Mouse (Mus musculus) midbrain, embryonic 10.5 days (tissue): ENCODE data around the gene Sall2. TPM values are rescaled to one million over a fixed set of nuclear protein-coding genes. Genes with fewer than 3 reads are reported as not detected.
"Not testable (repeated sequence)": the region's sequence is repeated elsewhere in the genome, so short reads cannot be mapped to it uniquely, and the experiment has no call there.

Source experiments
- DNase-seq: peaks from one replicate; pipeline ENCODE4 v3.0.0-alpha.2; 2017; ENCODE audit warnings: low spot score
- H3K27ac ChIP-seq: fragments of 300-500 bp; sonication (generic); replicated peaks from 2 replicates; pipeline ENCODE4 v1.5.1; 2016; ENCODE audit warnings: mild to moderate bottlenecking
- H3K27me3 ChIP-seq: fragments of 300-500 bp; sonication (generic); 2 replicates; pipeline ENCODE4 v1.6.1; 2016; ENCODE audit warnings: low read depth, mild to moderate bottlenecking; ENCODE audit not compliant: poor library complexity, severe bottlenecking
- H3K36me3 ChIP-seq: fragments of 300-500 bp; sonication (generic); 2 replicates; pipeline ENCODE4 v1.6.1; 2016; ENCODE audit warnings: mild to moderate bottlenecking, moderate library complexity
- H3K4me1 ChIP-seq: fragments of 300-500 bp; sonication (generic); 2 replicates; pipeline ENCODE4 v1.6.1; 2016
- H3K4me3 ChIP-seq: fragments of 300-500 bp; sonication (generic); 2 replicates; pipeline ENCODE4 v1.5.1; 2016; ENCODE audit warnings: mild to moderate bottlenecking, moderate library complexity
- H3K9me3 ChIP-seq: fragments of 300-500 bp; sonication (generic); replicated peaks from 2 replicates; pipeline ENCODE4 v1.6.1; 2016; ENCODE audit warnings: mild to moderate bottlenecking
- WGBS: fragments of 180-500 bp; shearing (Covaris S2); methylation state at CpG from one replicate; pipeline ENCODE4 v1.1.7; 2016; 5-methylcytosine and 5-hydroxymethylcytosine counted together
- polyA plus RNA-seq: library from polyadenylated mRNA; unstranded; fragments of >200 nt; fragmentation: Nextera tagmentation; extraction: Ambion mirVana; gene quantifications from 2 replicates; pipeline ENCODE4 v1.2.1, GENCODE M21; 2016

Gene Sall2
- polyA plus RNA-seq, 1 experiment from 2014 or later, result 82.4 TPM

DNA sequence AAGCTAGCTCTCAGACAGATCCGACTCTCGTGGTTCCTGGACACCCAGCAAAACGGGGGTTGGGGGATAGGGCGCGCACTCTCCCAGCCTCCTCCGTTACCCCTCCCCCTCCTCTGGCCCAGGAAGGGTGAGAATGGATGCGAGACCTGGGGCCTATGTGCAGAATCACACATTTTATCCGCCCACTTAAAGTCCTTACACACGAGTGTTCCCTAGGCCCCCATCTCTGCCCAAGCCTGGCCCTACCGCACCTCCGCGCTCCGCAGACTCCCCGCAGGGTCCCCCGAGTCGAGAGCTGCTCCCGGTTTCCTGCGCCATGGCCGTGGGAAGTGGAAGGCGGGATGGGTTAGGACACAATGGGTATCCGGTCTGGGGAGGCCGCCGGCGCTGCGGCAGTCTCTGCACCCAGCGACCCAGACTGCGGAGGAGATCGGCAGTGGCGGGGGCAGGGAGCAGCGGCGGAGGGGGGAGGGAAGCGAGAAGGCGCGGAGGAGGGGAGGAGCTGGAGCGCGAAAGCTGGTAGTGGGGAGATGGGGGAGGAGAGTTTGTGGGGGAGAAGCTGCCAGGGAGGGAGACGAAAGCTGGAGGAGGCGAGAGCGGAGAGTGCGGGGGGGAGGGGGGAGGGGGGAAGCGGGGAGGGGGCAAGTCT lies 12.6 kb downstream of the Sall2 start:
- peak; percentile 85 for DNase-seq
- peaks cover 63% of the 10 kb centered on the region for H3K4me1 ChIP-seq
- peaks cover 75% of the 10 kb centered on the region for H3K36me3 ChIP-seq

DNA sequence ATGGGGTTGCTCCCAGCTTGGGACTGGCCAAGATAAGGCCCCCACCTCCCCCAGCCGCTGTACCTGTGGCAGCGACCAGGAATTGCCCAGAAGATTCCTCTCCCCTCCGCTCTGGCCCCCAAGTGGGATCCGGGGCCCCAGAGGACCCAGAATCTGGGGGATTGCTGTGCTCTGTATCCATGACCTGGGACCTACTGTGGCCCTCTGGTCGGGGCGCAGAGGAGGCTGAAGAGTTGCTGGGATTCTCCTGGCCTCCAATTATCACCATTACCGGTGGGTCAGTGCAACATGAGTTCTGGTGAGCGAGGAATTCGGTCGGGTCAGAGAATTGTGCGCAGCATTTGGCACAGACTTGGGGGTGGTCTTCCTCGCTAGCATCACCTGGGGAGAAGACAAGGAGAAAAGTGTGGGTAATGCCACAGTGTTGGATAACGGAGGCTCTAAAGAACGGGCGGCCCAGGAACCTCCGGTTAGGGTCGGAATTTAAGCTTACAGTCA lies 13.2 kb downstream of the Sall2 start:
- Histone ChIP-seq H3K36me3 (peaks cover 80% of the 10 kb centered on the region), H3K4me1 (peaks cover 63% of the 10 kb centered on the region), H3K27ac (peak overlapping the region; percentile 99), H3K4me3 (peak overlapping the region; percentile 84), H3K27me3 (no peaks in the 10 kb centered on the region), H3K9me3 (peaks cover 6% of the 10 kb centered on the region; the same call in 1 of the 2 replicates)
- 6% methylated on average over 17 of the region's 17 CpGs for WGBS
- no peak for DNase-seq

More for the DNA sequence above, 12.6 kb downstream of the Sall2 start:
- WGBS, result under 1% methylated on average over 31 of the region's 41 CpGs
- Histone ChIP-seq H3K9me3 (no peaks in the 10 kb centered on the region; the same call in 1 of the 2 replicates), H3K27me3 (no peaks in the 10 kb centered on the region), H3K4me3 (peak overlapping the region; percentile 84), H3K27ac (peak overlapping the region; percentile 99)

DNA sequence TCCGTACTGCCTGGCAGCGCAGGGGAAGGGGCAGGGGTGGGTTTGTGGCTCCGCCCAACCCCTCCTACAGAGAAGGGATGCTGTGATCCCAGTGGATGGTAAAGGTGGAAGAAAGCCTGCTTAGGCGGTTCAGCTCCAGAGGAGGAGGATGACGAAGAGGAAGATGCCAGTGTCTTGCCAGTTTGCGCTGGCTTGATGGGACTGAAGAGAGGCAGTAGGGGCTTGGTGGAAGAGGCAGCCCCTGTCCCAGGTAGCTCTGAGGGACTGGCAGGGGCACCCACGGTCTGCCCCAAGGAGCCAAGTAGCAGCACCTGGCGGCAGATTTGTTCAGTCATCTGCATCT lies 13.8 kb downstream of the Sall2 start:
- WGBS, result 38% methylated on average over 8 of the region's 8 CpGs
- peaks cover 63% of the 10 kb centered on the region for H3K4me1 ChIP-seq

DNA sequence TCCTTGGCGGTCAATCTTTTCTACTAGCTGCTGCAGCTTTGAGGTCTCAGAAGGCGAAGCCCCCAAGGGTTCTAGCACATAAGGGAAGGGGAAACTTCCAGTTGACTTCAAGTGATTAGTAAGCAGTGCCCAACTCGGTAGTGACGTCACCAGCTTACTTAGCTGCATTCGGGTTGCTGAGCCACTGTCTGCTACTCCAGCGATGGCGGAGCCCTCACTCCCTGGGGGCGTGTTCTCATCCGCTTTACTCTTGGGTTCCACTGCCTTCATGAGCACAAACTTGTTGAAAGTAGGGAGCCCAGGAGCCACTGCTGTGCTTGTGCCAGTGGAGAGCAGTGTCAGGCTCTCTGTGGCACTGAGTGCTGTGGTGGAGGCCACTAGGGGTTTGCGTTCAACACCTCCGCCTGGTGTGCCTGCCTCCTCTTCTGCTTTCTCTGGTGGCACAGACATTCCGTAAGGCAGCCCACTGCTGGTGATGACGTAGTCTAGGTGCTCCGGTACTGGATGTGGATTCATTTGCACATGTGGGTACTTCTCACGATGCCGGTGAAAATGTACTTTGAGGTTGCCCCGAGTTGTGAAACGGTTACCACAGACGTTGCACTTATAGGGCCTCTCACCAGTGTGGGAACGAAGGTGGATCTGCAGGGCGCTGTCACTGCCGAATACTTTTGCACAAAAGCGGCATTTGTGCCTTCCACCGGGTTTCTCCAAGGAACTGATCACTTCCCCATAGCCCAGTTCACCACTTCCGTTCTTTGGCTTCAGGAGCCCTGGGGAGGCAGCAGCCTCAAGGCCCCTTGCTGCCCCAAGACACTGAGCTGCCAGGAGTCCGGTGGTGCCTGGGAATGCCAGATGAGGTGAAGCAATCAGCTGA lies 14.4 kb downstream of the Sall2 start:
- peaks cover 80% of the 10 kb centered on the region for H3K36me3 ChIP-seq
- H3K27ac ChIP-seq, result peak overlapping the region; percentile 99
- DNase-seq, result no peak
- H3K9me3 ChIP-seq, result peaks cover 6% of the 10 kb centered on the region; the same call in 1 of the 2 replicates
- peaks cover 63% of the 10 kb centered on the region for H3K4me1 ChIP-seq
- H3K4me3 ChIP-seq, result peak overlapping the region; percentile 84
- WGBS, result 86% methylated on average over 26 of the region's 26 CpGs
- no peaks in the 10 kb centered on the region for H3K27me3 ChIP-seq

More for the DNA sequence above, 13.8 kb downstream of the Sall2 start:
- H3K27ac ChIP-seq, result peak overlapping the region; percentile 99
- H3K4me3 ChIP-seq, result peak overlapping the region; percentile 84
- no peaks in the 10 kb centered on the region for H3K27me3 ChIP-seq
- peaks cover 80% of the 10 kb centered on the region for H3K36me3 ChIP-seq
- peaks cover 6% of the 10 kb centered on the region; the same call in 1 of the 2 replicates for H3K9me3 ChIP-seq
- no peak for DNase-seq

DNA sequence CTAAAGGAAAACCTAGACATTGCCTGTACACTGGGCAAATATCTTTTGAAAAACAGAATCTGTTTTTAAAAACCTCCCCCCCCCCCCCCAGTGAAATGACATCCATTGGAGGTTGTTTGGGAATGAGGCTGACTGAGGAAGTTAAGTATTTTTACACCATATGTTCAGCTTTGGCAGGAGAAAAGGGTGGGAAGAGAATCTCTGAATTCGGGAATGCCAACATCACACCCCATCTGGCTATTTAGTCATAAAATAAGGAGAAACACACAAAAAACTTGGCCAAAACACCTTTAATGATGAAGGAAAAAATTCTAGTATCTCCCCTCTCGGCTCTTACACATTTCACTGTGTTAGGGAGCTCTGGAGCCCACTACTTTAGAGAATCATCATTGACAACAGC lies 17.7 kb downstream of the Sall2 start:
- H3K4me3 ChIP-seq, result 0 out of 2 replicates have a peak overlapping the region, but pooled peaks have one; percentile 34
- no peak for DNase-seq
- 96% methylated on average over 2 of the region's 2 CpGs for WGBS
- no peaks in the 10 kb centered on the region for H3K27me3 ChIP-seq
- no peak overlapping the region for H3K27ac ChIP-seq
- H3K9me3 ChIP-seq, result peaks cover 6% of the 10 kb centered on the region; the same call in 1 of the 2 replicates
- H3K36me3 ChIP-seq, result peaks cover 82% of the 10 kb centered on the region
- H3K4me1 ChIP-seq, result peaks cover 48% of the 10 kb centered on the region

DNA sequence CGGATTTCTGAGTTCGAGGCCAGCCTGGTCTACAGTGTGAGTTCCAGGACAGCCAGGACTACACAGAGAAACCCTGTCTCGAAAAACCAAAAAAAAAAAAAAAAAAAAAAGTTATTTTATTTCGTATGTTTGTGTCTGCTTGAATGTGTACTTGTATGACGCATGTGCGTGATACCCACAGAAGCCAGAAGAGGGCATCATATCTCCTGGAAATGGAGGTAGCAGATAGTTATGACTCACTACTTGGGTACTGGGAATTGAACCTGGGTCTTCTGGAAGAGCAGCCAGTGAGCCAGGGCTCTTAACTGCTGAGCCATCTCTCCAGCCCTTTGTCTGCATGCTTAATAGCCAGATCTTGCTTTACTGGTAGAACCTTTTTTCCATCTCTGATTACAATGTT lies 18.2 kb downstream of the Sall2 start:
- H3K9me3 ChIP-seq, H3K27me3 ChIP-seq, H3K4me3 ChIP-seq, H3K27ac ChIP-seq, DNase-seq: not testable (repeated sequence)
- 89% methylated on average over 6 of the region's 6 CpGs for WGBS
- peaks cover 77% of the 10 kb centered on the region for H3K36me3 ChIP-seq
- peaks cover 46% of the 10 kb centered on the region for H3K4me1 ChIP-seq

DNA sequence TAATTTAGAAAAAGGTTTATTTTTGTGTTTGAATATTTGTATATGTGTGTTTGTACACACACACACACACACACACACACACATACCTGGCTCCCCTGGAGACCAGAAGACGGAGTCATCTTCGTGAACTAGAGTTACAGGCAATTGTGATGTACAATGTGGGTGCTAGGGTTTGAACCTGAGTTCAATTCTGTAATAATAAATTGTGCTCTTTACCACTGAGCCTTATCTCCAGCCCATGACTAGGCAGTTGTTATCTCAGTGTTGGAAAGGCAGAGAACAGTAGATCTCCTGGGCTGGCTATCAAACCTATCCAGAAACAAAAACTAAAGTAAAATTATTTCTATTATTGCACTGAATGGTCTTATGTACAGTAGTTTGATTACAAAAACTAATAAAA lies 22.5 kb downstream of the Sall2 start:
- no peak overlapping the region for H3K27ac ChIP-seq
- WGBS, result 91% methylated on average over 2 of the region's 2 CpGs
- H3K27me3 ChIP-seq, result no peaks in the 10 kb centered on the region
- no peak overlapping the region for H3K4me3 ChIP-seq
- DNase-seq, result no peak
- H3K9me3 ChIP-seq, result 0 out of 2 replicates have a peak, but pooled peaks cover 6% of the 10 kb centered on the region
- H3K4me1 ChIP-seq, result peaks cover 9% of the 10 kb centered on the region
- H3K36me3 ChIP-seq, result peaks cover 34% of the 10 kb centered on the region

DNA sequence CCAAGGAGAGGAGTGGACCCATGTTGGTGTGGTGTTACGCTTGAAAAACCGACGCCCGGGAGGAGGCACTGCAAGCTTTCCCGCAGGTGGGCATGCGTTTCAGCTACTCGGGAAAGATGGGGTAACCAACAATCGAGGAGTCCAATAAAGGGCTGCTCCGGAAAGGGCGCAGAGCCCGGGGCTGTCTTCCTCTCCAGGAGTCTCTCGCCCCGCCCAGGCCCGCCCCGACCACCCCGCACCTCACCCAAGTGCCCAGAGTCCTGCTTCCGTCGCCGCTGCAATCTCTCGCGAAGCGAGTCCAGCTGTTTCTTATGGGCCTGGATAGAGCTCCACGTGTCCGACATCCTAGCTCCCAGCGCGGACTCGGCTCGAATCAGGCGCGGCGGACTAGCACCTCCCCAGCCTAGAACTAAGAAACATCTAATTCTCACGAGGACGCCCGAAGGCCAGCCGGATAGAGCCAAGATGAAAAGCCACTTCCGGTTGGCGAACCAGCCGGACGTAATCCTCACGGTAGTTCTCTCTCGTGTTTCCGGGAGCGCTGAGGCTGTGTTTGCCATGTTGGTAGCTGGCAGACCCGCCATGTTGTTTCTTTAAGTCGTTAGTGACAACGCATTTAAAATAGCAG lies 23.8 kb downstream of the Sall2 start, which contains the start of gene Mettl3:
Mettl3 (minus strand) TSS at position 485 of the 628 bp plus-strand sequence.
- peaks cover 29% of the 10 kb centered on the region for H3K36me3 ChIP-seq
- DNase-seq, result peak; percentile 93
- WGBS, result under 1% methylated on average over 46 of the region's 46 CpGs

DNA sequence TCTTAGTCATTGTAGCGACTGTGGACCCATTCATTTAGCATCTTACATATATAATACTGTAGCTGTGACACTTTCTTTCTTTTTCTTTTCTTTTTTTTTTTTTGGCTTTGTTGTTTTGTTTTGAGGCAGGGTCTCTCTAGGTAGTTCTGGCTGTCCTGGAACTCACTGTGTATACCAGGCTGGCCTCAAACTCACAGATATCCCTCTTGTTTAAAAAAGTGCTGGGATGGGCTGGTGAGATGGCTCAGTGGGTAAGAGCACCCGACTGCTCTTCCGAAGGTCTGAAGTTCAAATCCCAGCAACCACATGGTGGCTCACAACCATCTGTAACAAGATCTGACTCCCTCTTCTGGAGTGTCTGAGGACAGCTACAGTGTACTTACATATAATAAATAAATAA lies 25.0 kb downstream of the Sall2 start:
- Histone ChIP-seq H3K36me3 (peaks cover 29% of the 10 kb centered on the region), H3K4me3 (peak overlapping the region; percentile 83; the same call in 1 of the 2 replicates)
- not testable (repeated sequence) for H3K9me3 ChIP-seq, H3K27me3 ChIP-seq, H3K27ac ChIP-seq, H3K4me1 ChIP-seq, DNase-seq
- 89% methylated on average over 3 of the region's 3 CpGs for WGBS

More for the DNA sequence above, 23.8 kb downstream of the Sall2 start, which contains the start of gene Mettl3:
- no peaks in the 10 kb centered on the region for H3K9me3 ChIP-seq
- H3K4me1 ChIP-seq, result peaks cover 9% of the 10 kb centered on the region
- H3K27ac ChIP-seq, result peak within 1 kb of the TSS; percentile 93
- H3K27me3 ChIP-seq, result no peaks in the 10 kb centered on the region
- peak within 1 kb of the TSS; percentile 83 for H3K4me3 ChIP-seq

DNA sequence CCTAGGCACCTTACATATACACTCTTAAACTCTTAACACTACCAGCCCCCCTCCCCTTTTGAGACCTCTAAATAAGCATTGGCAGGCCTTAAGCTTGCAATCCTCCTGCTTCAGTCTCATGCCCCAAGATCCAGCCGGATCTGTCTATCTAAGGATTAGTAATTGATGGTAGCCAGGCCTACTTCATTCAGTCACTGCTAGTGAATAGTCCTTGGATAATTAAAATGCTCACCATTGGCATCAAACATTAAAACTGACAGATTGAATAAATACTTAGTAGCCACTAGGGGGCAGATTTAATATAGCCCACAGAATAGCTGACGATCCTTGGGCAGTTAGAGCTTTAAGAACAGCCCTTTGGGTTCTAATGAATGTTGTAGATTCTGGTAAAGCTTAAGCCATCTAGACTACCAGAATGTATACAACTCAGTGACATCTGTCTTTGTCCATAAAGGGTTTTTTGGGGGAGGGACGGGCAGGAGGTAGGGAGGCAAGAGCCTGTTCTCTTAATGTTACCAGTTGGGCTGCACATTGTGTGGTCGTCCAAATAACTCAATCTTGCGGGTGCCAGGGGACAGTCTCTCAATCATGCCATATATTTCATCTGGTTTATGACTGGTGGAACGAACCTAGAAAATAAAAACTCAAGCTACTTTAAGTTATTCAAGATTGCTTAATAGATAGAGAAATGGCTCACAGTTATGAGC lies 32.9 kb downstream of the Sall2 start:
- 76% methylated on average over 6 of the region's 6 CpGs for WGBS
- Histone ChIP-seq H3K9me3 (no peaks in the 10 kb centered on the region), H3K36me3 (peaks cover 99% of the 10 kb centered on the region), H3K4me3 (no peak overlapping the region), H3K27ac (no peak overlapping the region), H3K27me3 (no peaks in the 10 kb centered on the region), H3K4me1 (no peaks in the 10 kb centered on the region)
- DNase-seq, result no peak

DNA sequence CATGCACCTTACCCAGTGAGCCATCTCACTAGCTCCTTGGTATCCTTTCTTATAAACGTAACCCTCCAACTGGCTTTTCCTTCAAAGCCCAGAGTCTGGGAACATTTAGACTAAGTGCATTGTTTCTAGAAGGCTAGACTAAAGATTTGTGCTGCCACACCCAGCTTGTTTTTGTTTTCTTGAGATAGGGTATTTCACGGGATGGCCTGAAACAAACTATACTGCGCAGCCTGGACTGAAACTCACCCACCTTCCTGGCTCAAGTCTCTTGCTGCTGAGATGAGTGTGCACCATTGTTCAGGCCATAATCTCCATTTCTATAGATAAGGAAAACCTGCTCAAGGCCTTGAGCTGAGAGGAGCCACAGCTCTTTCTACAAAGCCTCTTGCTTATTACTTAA lies 44.4 kb downstream of the Sall2 start:
- Histone ChIP-seq H3K36me3 (peaks cover 46% of the 10 kb centered on the region), H3K9me3 (no peaks in the 10 kb centered on the region), H3K4me1 (peaks cover 10% of the 10 kb centered on the region), H3K27me3 (no peaks in the 10 kb centered on the region), H3K4me3 (no peak overlapping the region), H3K27ac (no peak overlapping the region)
- no peak for DNase-seq
- WGBS, result 93% methylated on average over 3 of the region's 3 CpGs

DNA sequence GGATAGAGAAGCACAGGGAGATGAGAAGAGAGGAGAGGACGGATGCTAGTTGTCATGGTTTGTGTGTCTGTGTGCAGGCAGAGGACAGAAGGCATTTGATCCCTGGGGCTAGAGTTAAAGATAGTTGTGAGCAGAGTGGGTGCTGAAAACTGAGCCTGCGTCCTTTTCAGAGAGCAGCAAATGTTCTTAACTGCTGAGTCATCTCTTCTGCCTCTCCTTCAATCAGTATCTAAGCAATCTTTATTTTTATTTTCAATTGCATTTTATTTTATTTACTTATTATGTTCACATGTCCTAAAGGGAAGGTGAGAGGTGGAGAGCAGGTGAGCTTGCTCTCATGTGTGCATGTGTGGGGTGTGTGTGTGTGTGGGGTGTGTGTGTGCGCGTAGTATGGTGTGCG lies 44.9 kb downstream of the Sall2 start:
- no peak overlapping the region for H3K4me3 ChIP-seq
- H3K27me3 ChIP-seq, result no peaks in the 10 kb centered on the region
- no peaks in the 10 kb centered on the region for H3K9me3 ChIP-seq
- H3K36me3 ChIP-seq, result peaks cover 40% of the 10 kb centered on the region
- H3K27ac ChIP-seq, result no peak overlapping the region
- peaks cover 12% of the 10 kb centered on the region for H3K4me1 ChIP-seq
- no peak for DNase-seq
- 98% methylated on average over 5 of the region's 5 CpGs for WGBS
